8 mouse cellular contexts compared by ENCODE assay signal in genomic region chr14:46787454-46787786, GRCm38 (mm10). TPM values are rescaled to one million over a fixed set of nuclear protein-coding genes. Genes with fewer than 3 reads are reported as not detected.
DNase-seq lines count a peak whose midpoint lies in the region; ATAC-seq and TF ChIP-seq lines count a peak whose summit lies in the region.

No protein-coding gene starts in this region.

- under 1% methylated on average over 11 of the region's 11 CpGs for WGBS in thymus, adult 2 months
- under 1% methylated on average over 11 of the region's 11 CpGs for whole genome bisulfite sequencing in limb, embryonic 11.5 days
- WGBS in stomach, embryonic 14.5 days, result under 1% methylated on average over 11 of the region's 11 CpGs

- H3K4me1 ChIP-seq in thymus, adult 2 months (replicated peaks; ENCODE audit: control insufficient read depth, insufficient read depth, low read length), result peaks cover 4% of the 10 kb centered on the region
- peaks cover 6% of the 10 kb centered on the region for H3K4me1 ChIP-seq in limb, embryonic 11.5 days (ENCODE audit: control insufficient read depth, insufficient read depth, low read length)
- H3K4me1 ChIP-seq in stomach, embryonic 14.5 days (ENCODE audit: control insufficient read depth, insufficient read depth, low read length), result peaks cover 14% of the 10 kb centered on the region; the same call in 1 of the 2 replicates

- no peak overlapping the region for H3K27ac ChIP-seq in thymus, adult 2 months (ENCODE audit: control insufficient read depth, insufficient read depth, low read length)
- no peak overlapping the region; the same call in 1 of the 2 replicates for H3K27ac ChIP-seq in limb, embryonic 11.5 days (replicated peaks; ENCODE audit: low read depth, low read length)
- H3K27ac ChIP-seq in stomach, embryonic 14.5 days (ENCODE audit: low read length), result peak overlapping the region; percentile 98

- TF ChIP-seq CTCF in thymus, adult 2 months (IDR thresholded peaks at IDR 0.05; ENCODE audit: borderline replicate concordance, control insufficient read depth, extremely low read depth, insufficient read depth, low read length, poor library complexity), result no peak

- no peaks in the 10 kb centered on the region for H3K9me3 ChIP-seq in limb, embryonic 11.5 days (ENCODE audit: control insufficient read depth, low read length)
- H3K9me3 ChIP-seq in stomach, embryonic 14.5 days (ENCODE audit: control insufficient read depth, low read depth, low read length), result no peaks in the 10 kb centered on the region

- peak overlapping the region; percentile 97 for H3K9ac ChIP-seq in limb, embryonic 11.5 days (ENCODE audit: low read length)
- H3K9ac ChIP-seq in stomach, embryonic 14.5 days (replicated peaks; ENCODE audit: low read depth, low read length), result peak overlapping the region; percentile 95

- H3K4me2 ChIP-seq in limb, embryonic 11.5 days (ENCODE audit: low read depth, severe bottlenecking), result peak overlapping the region; percentile 51
- peak overlapping the region; percentile 79 for H3K4me2 ChIP-seq in stomach, embryonic 14.5 days (replicated peaks; ENCODE audit: low read depth, low read length)

- no peaks in the 10 kb centered on the region for H3K27me3 ChIP-seq in thymus, adult 2 months (ENCODE audit: control insufficient read depth, insufficient read depth, low read length)
- H3K27me3 ChIP-seq in limb, embryonic 11.5 days (ENCODE audit: control insufficient read depth, insufficient read depth, low read length), result no peaks in the 10 kb centered on the region
- H3K27me3 ChIP-seq in stomach, embryonic 14.5 days (ENCODE audit: control insufficient read depth, insufficient read depth, low read length), result no peaks in the 10 kb centered on the region

- no peak for TF ChIP-seq POLR2A in thymus, adult 2 months (IDR thresholded peaks at IDR 0.05; ENCODE audit: control insufficient read depth, extremely low read depth, insufficient read depth, low read length, poor library complexity)

- no peaks in the 10 kb centered on the region for H3K36me3 ChIP-seq in thymus, adult 2 months (ENCODE audit: control insufficient read depth, insufficient read depth, low read length)
- no peaks in the 10 kb centered on the region; the same call in 1 of the 2 replicates for H3K36me3 ChIP-seq in limb, embryonic 11.5 days (ENCODE audit: control insufficient read depth, insufficient read depth, low read length)
- H3K36me3 ChIP-seq in stomach, embryonic 14.5 days (ENCODE audit: control insufficient read depth, insufficient read depth, low read length), result peaks cover 5% of the 10 kb centered on the region; the same call in 1 of the 2 replicates

- H3K4me3 ChIP-seq in thymus, adult 2 months (ENCODE audit: control insufficient read depth, insufficient read depth, low read length), result peak overlapping the region; percentile 61
- peak overlapping the region; percentile 76 for H3K4me3 ChIP-seq in limb, embryonic 11.5 days (ENCODE audit: low read depth, low read length)
- H3K4me3 ChIP-seq in stomach, embryonic 14.5 days (ENCODE audit: low read depth, low read length), result peak overlapping the region; percentile 96

- ATAC-seq in limb, embryonic 11.5 days (ENCODE audit: insufficient number of reproducible peaks, low FRiP score, low TSS enrichment, low read depth), result no peak
- no peak for ATAC-seq in stomach, embryonic 14.5 days (ENCODE audit: insufficient number of reproducible peaks, insufficient read depth, low FRiP score, low read depth)

- DNase-seq in embryo, embryonic 11.5 days (ENCODE audit: low read depth, low spot score), result peak; percentile 7
- no peak for DNase-seq in embryo, embryonic 10 days (ENCODE audit: low spot score)
- DNase-seq in thymus, adult 2 months, result peak; percentile 7
- DNase-seq in thymus, postnatal 36 days, result no peak
- DNase-seq in limb, embryonic 11.5 days (ENCODE audit: low spot score), result no peak
- no peak for DNase-seq in right cerebral cortex, adult 18-20 months
- no peak for DNase-seq in layer of hippocampus, postnatal 25 days (ENCODE audit: extremely low spot score in 1 of 2, low spot score in 1 of 2)

RNA-seq across cellular contexts. Expression of gene Cnih1, which starts 0.8 kb away (rescaled TPM):
- 59.0 and 63.6 TPM in 2 replicates for polyA plus RNA-seq in thymus, adult 2 months (2012; rRNA removed)
- 198 and 213 TPM in 2 replicates for polyA plus RNA-seq in limb, embryonic 11.5 days (2014; fragmentation: Nextera tagmentation; extraction: Ambion mirVana)
- polyA plus RNA-seq in stomach, embryonic 14.5 days (2014; fragmentation: Nextera tagmentation; extraction: Ambion mirVana), result 217 TPM in 2 replicates
- 10 to 100 TPM; 69.5 to 82.7 TPM for total RNA-seq in layer of hippocampus, postnatal 25 days (2021)

RNA-seq across cellular contexts. Expression of gene Cdkn3, which starts 27.1 kb away (rescaled TPM):
- polyA plus RNA-seq in thymus, adult 2 months (2012; rRNA removed), result 8.2 and 8.3 TPM in 2 replicates
- polyA plus RNA-seq in limb, embryonic 11.5 days (2014; fragmentation: Nextera tagmentation; extraction: Ambion mirVana), result 48.1 and 48.2 TPM in 2 replicates
- 49.7 and 60.1 TPM in 2 replicates for polyA plus RNA-seq in stomach, embryonic 14.5 days (2014; fragmentation: Nextera tagmentation; extraction: Ambion mirVana)
- total RNA-seq in layer of hippocampus, postnatal 25 days (2021), result under 1 TPM; 0.49 to 0.68 TPM

RNA-seq across cellular contexts. Expression of gene Gmfb, which starts 34.6 kb away (rescaled TPM):
- polyA plus RNA-seq in thymus, adult 2 months (2012; rRNA removed), result 18.0 and 23.9 TPM in 2 replicates
- polyA plus RNA-seq in limb, embryonic 11.5 days (2014; fragmentation: Nextera tagmentation; extraction: Ambion mirVana), result 99.2 and 111 TPM in 2 replicates
- 59.9 and 66.7 TPM in 2 replicates for polyA plus RNA-seq in stomach, embryonic 14.5 days (2014; fragmentation: Nextera tagmentation; extraction: Ambion mirVana)
- 100 to 1,000 TPM; 163 to 168 TPM for total RNA-seq in layer of hippocampus, postnatal 25 days (2021)

RNA-seq across cellular contexts. Expression of gene Cgrrf1, which starts 44.5 kb away (rescaled TPM):
- polyA plus RNA-seq in thymus, adult 2 months (2012; rRNA removed), result 6.1 and 8.0 TPM in 2 replicates
- polyA plus RNA-seq in limb, embryonic 11.5 days (2014; fragmentation: Nextera tagmentation; extraction: Ambion mirVana), result 29.5 and 35.2 TPM in 2 replicates
- 24.3 and 30.6 TPM in 2 replicates for polyA plus RNA-seq in stomach, embryonic 14.5 days (2014; fragmentation: Nextera tagmentation; extraction: Ambion mirVana)
- total RNA-seq in layer of hippocampus, postnatal 25 days (2021), result 10 to 100 TPM; 20.0 to 22.3 TPM

Comparison
In these comparisons a context has a peak if more than half of its experiments do, and no peak if none do; other contexts are left out.
1. DNase-seq: peak in embryo, embryonic 11.5 days (single experiment) and thymus, adult 2 months (single experiment); none in embryo, embryonic 10 days (single experiment), thymus, postnatal 36 days (0 of 2), limb, embryonic 11.5 days (single experiment), right cerebral cortex, adult 18-20 months (single experiment) and layer of hippocampus, postnatal 25 days (0 of 2).
2. Peak in every context shown above with its lines, with median percentiles within 50 percentile points of each other: H3K4me3 ChIP-seq.